Mouse (Mus musculus) liver, postnatal 0 days (tissue): ENCODE measurements around the gene Tctex1d4. TPM values are rescaled to one million over a fixed set of nuclear protein-coding genes. Genes with fewer than 3 reads are reported as not detected.

Experiments used
- ATAC-seq: fragments of 200-750 bp; cut with Nextera tagmentation; 2 replicates; pipeline ENCODE4 v1.8.0; 2017; ENCODE audit warnings: mild to moderate bottlenecking, moderate library complexity
- DNase-seq: peaks from one replicate; pipeline ENCODE4 v3.0.0-alpha.2; 2016
- H3K27ac ChIP-seq: fragments of 300-500 bp; sonication (generic); 2 replicates; pipeline ENCODE4 v1.5.1; 2014; ENCODE audit warnings: antibody characterized with exemption, moderate library complexity, mild to moderate bottlenecking, low read depth
- H3K27me3 ChIP-seq: fragments of 300-500 bp; sonication (generic); 2 replicates; pipeline ENCODE4 v1.6.1; 2014; ENCODE audit warnings: low read length, control low read depth, mixed read lengths; ENCODE audit not compliant: insufficient read depth
- H3K36me3 ChIP-seq: fragments of 300-500 bp; sonication (generic); replicated peaks from 2 replicates; pipeline ENCODE4 v1.6.1; 2014; ENCODE audit warnings: mild to moderate bottlenecking, control low read depth, low read length, moderate library complexity, mixed read lengths; ENCODE audit not compliant: insufficient read depth
- H3K4me1 ChIP-seq: fragments of 300-500 bp; sonication (generic); 2 replicates; pipeline ENCODE4 v1.6.1; 2014; ENCODE audit warnings: antibody characterized with exemption, mild to moderate bottlenecking, control low read depth; ENCODE audit not compliant: insufficient read depth
- H3K4me2 ChIP-seq: fragments of 300-500 bp; sonication (generic); 2 replicates; pipeline ENCODE4 v1.6.1; 2014; ENCODE audit warnings: low read depth, mild to moderate bottlenecking, low read length, moderate library complexity, mixed read lengths
- H3K4me3 ChIP-seq: fragments of 300-500 bp; sonication (generic); 2 replicates; pipeline ENCODE4 v1.5.1; 2014; ENCODE audit warnings: low read depth, low read length
- H3K9ac ChIP-seq: fragments of 300-500 bp; sonication (generic); replicated peaks from 2 replicates; pipeline ENCODE4 v1.6.1; 2014; ENCODE audit warnings: mild to moderate bottlenecking, moderate library complexity
- H3K9me3 ChIP-seq: fragments of 300-500 bp; sonication (generic); 2 replicates; pipeline ENCODE4 v1.6.1; 2016; ENCODE audit warnings: mild to moderate bottlenecking, control low read depth, low read length, mixed read lengths
- CTCF ChIP-seq: sonication (generic); IDR thresholded peaks from 2 replicates; pipeline ENCODE4 v1.5.1; 2016; ENCODE audit warnings: antibody characterized with exemption, low read depth
- EP300 ChIP-seq: IDR thresholded peaks from 2 replicates; pipeline ENCODE4 v1.6.1; 2016; ENCODE audit warnings: antibody characterized with exemption, low read depth, mild to moderate bottlenecking
- WGBS: fragments of 180-500 bp; shearing (Covaris S2); extraction: QIAGEN DNeasy Blood & Tissue Kit; methylation state at CpG from one replicate; pipeline ENCODE4 v1.1.7; 2014; ENCODE audit not compliant: insufficient replicate concordance; 5-methylcytosine and 5-hydroxymethylcytosine counted together
- polyA plus RNA-seq: library from polyadenylated mRNA; unstranded; fragments of >200 nt; fragmentation: Nextera tagmentation; extraction: Ambion mirVana; gene quantifications from 2 replicates; pipeline ENCODE4 v1.2.1, GENCODE M21; 2015

Tctex1d4 gene
- polyA plus RNA-seq, 1 experiment from 2014 or later, result not detected

DNA sequence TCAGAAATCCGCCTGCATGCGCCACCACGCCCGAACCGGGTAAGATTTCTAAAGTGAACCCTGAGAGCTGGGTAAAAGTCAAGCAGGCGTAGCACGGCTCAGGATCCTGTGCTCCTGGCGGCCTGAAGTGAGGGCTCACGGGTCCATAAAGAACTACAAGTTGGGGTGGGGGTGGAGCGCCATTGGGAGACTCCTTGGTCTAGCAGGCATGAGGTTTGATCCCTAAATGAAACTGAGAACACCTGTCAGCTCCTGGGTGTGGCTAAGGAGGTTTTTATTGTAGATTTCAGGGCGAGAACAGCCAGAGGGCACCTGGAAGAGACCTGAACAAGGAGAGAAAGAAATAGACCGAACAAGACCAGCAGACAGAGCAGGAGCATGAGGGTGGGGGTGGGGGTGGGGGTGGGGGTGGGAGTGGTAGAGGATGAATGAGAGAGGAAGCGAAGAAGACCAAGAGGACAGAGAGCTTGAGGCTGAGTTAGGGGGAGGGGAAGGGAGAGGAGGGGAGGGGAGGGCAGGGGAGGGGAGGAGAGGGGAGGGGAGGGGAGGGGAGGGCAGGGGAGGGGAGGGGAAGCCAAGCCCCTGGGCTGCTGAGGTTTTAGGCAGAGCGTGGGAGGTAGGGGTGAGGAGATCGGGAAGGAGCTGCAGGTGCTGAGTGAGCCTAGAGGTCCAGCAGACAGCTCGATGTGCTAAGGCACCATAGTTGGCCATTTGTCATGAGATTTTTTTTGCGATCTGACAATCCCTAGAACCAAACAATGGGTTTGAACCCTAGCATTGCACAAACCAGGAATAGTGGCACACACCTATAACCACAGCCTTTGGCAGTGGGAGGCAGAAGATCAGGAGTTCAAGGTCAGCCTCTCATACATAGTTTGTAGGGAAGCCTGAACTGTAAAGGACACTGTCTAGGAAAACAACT lies 12.0 kb downstream of the Tctex1d4 start:
- H3K9ac ChIP-seq, result no peak overlapping the region
- peaks cover 17% of the 10 kb centered on the region for H3K4me1 ChIP-seq
- H3K36me3 ChIP-seq, result no peaks in the 10 kb centered on the region
- H3K4me3 ChIP-seq, result no peak overlapping the region
- 0 out of 2 replicates have a peak, but pooled peaks cover under 1% of the 10 kb centered on the region for H3K27me3 ChIP-seq
- H3K27ac ChIP-seq, result 0 out of 2 replicates have a peak overlapping the region, but pooled peaks have one; percentile 36
- 74% methylated on average over 16 of the region's 17 CpGs for WGBS
- H3K4me2 ChIP-seq, result no peak overlapping the region
- no peaks in the 10 kb centered on the region for H3K9me3 ChIP-seq
- DNase-seq, result no peak
- ATAC-seq, result no peak
- no peak for TF ChIP-seq EP300
- TF ChIP-seq CTCF, result no peak

DNA sequence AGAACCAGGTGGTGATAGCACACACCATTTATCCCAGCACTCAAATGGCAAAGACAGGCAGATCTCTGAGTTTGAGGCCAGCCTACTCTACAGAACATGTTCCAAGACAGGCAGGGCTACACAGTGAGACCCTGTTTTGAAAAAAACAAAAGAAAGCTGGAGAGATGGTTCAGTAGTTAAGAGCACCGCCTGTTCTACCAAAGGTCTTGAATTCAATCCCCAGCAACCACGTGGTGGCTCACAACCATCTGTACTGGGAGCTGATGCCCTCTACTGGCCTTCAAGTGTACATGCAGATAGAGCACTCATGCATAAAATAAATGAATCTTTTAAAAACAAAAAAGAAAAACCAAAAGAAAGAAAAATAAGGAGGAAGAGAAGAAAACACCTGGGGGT lies 12.6 kb downstream of the Tctex1d4 start:
- Histone ChIP-seq H3K9me3 (no peaks in the 10 kb centered on the region), H3K4me1 (peaks cover 16% of the 10 kb centered on the region), H3K4me3 (no peak overlapping the region), H3K36me3 (no peaks in the 10 kb centered on the region), H3K4me2 (no peak overlapping the region), H3K27ac (0 out of 2 replicates have a peak overlapping the region, but pooled peaks have one; percentile 36), H3K27me3 (no peaks in the 10 kb centered on the region), H3K9ac (no peak overlapping the region)
- TF ChIP-seq EP300 (no peak), CTCF (peak; percentile 90)
- WGBS, result 5% methylated on average over 2 of the region's 2 CpGs
- ATAC-seq, result no peak
- peak; percentile 58 for DNase-seq

DNA sequence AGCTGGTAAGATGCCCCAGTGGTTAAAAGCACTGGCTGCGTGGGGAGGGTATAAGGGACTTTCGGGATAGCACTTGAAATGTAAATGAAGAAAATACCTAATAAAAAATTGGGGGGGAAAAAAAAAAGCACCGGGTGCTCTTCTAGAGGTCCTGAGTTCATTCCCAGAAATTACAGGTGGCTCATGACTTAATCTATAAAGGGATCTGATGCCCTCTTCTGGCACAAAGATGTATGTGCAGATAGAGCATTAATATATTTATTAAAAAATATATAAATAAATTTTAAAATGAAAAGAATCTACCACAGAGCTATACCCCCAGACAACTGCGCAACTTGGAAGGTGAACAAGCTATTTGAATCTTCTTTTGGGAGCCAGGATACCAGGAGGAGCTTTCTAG lies 14.0 kb downstream of the Tctex1d4 start:
- no peaks in the 10 kb centered on the region for H3K36me3 ChIP-seq
- DNase-seq (no peak), ATAC-seq (no peak)
- H3K4me2 ChIP-seq, result no peak overlapping the region
- 43% methylated on average over 4 of the region's 4 CpGs for WGBS
- H3K4me3 ChIP-seq, result no peak overlapping the region
- H3K9me3 ChIP-seq, result no peaks in the 10 kb centered on the region
- no peak overlapping the region for H3K9ac ChIP-seq
- no peak overlapping the region for H3K27ac ChIP-seq
- H3K27me3 ChIP-seq, result no peaks in the 10 kb centered on the region
- TF ChIP-seq EP300 (no peak), CTCF (peak; percentile 47)
- peaks cover 6% of the 10 kb centered on the region; the same call in 1 of the 2 replicates for H3K4me1 ChIP-seq

DNA sequence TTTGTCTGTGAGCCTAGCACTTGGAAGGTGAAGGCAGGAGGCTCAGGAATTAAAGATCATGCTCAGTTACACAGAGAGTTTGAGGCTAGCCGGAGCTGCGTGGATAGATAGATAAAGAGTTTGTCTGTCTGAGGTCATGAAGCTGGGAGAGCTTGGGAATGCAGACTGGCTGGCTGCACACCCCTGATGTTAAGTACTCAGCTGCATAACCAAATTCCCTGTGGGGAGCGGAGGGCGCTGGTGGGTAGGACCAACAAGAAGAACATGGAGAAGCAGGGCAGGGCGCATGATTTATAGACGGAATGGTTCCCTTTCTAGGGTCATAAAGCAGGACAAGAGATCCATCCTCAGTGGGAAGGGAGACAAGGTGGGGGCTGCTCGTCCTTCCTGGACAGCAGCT lies 16.4 kb downstream of the Tctex1d4 start:
- 73% methylated on average over 7 of the region's 7 CpGs for WGBS
- TF ChIP-seq EP300 (no peak), CTCF (no peak)
- H3K9me3 ChIP-seq, result no peaks in the 10 kb centered on the region
- no peak overlapping the region for H3K4me3 ChIP-seq
- no peaks in the 10 kb centered on the region for H3K4me1 ChIP-seq
- no peak overlapping the region for H3K4me2 ChIP-seq
- ATAC-seq, result no peak
- no peak overlapping the region for H3K27ac ChIP-seq
- H3K27me3 ChIP-seq, result no peaks in the 10 kb centered on the region
- H3K9ac ChIP-seq, result no peak overlapping the region
- DNase-seq, result no peak
- H3K36me3 ChIP-seq, result no peaks in the 10 kb centered on the region

DNA sequence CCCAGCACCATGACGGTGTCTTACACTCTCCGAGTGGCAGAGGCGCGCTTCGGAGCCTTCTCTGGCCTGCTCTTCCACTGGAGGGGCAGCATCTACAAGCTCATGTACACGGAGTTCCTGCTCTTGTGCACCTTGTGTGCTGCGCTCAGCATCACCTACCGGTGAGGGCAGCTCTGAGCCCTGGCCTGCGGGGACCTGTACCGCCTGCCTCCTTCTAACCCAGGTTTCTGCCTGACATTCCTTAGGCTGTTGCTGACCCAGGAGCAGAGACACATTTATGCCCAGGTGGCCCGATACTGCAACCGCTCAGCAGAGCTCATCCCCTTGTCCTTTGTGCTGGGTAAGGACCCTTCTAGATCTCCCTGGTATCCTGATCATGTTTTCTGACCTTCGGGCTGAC lies 18.7 kb downstream of the Tctex1d4 start:
- no peak for ATAC-seq
- H3K9ac ChIP-seq, result no peak overlapping the region
- H3K4me2 ChIP-seq, result no peak overlapping the region
- no peaks in the 10 kb centered on the region for H3K4me1 ChIP-seq
- H3K9me3 ChIP-seq, result no peaks in the 10 kb centered on the region
- 90% methylated on average over 13 of the region's 13 CpGs for WGBS
- TF ChIP-seq EP300, result no peak
- no peak for TF ChIP-seq CTCF
- no peak for DNase-seq
- no peak overlapping the region for H3K4me3 ChIP-seq
- H3K36me3 ChIP-seq, result peaks cover under 1% of the 10 kb centered on the region
- no peak overlapping the region for H3K27ac ChIP-seq
- no peaks in the 10 kb centered on the region for H3K27me3 ChIP-seq

DNA sequence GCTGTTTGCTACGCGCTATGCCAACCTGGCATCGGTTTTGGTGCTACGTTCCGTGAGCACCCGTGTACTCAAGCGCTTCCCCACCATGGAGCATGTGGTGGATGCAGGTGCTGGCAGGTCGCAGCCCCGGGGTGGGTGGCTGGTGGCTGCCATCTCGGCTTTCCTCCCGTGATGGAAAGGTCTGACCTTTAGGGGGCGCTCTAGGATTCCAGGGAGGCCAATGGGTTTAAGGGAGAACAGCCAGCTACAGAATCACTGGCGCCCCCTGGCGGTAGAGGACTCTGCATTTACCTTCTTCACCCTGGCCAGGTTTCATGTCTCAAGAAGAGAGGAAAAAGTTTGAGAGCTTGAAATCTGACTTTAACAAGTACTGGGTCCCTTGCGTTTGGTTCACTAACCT lies 19.6 kb downstream of the Tctex1d4 start:
- Histone ChIP-seq H3K4me3 (no peak overlapping the region), H3K9ac (no peak overlapping the region), H3K9me3 (no peaks in the 10 kb centered on the region), H3K36me3 (peaks cover 9% of the 10 kb centered on the region), H3K4me2 (no peak overlapping the region), H3K4me1 (no peaks in the 10 kb centered on the region), H3K27ac (no peak overlapping the region), H3K27me3 (no peaks in the 10 kb centered on the region)
- WGBS, result 36% methylated on average over 15 of the region's 15 CpGs
- peak; percentile 94 for DNase-seq
- peak; percentile 63 for ATAC-seq
- TF ChIP-seq CTCF (peak; percentile 99), EP300 (no peak)
